Mouse (Mus musculus) T-helper 1 cell (primary cell): ENCODE data around the gene Slc11a2.
"Not testable (repeated sequence)": the region's sequence is repeated elsewhere in the genome, so short reads cannot be mapped to it uniquely, and the experiment has no call there.

Experiments used
- in situ Hi-C: fragments of 300-600 bp; cut with MboI, MseI; formaldehyde crosslinking; loops from one replicate; pipeline ENCODE4 v1.15.1; 2025; ENCODE audit warnings: high pct_unique_total_duplicates

Gene Slc11a2

DNA sequence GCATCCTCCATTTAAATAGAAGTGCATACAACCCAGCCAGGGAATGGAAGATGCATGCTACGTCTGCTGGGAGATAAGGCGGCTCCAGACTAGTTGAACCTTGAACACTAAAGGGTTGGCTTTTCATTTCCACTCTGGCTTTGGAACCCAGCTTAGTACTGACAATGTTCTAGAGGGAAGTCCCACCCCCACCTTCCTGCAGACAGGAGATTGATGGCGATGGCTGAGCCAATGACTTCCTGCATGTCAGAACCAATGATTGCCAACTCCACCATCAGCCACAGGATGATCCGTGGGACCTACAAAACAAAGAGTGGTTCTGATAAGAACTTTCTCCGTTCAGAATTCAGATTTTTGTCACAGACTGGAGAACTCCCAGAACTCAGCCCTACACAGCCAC, 18.8 kb downstream of the Slc11a2 start:
- in situ Hi-C loops = no loop called here

DNA sequence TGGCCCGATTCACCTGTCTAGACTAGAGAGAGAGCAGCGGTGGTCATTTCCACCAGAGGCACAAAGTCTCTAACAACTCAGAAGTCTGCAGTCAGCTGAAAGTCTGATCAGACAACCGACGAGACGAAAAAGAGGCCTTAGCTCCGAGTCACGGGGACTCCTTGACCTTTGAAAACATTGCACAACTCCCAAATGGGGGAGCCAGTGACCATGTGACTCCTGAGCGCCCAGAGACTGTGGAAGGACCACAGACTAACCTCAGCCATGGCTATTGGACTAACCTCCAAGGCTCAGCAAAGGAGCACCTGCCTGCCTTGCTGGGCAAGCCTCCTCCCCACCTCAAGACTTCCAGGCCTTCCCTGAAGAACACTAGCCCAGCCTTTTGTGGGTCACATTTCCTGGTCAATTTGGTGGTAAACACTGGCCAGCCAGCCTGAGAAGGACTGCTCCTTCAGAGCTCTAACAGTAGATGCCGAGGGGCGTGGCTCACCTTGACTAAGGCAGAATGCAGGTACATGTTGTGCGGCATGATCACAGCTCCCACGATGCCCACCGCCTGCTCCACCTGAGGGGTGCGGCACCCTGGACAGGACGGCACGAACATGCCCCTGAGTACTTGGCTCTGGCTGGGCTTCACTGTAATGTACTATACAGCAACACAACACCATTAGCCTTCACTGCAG, 21.4 kb downstream of the Slc11a2 start:
- in situ Hi-C loops = no loop called here

DNA sequence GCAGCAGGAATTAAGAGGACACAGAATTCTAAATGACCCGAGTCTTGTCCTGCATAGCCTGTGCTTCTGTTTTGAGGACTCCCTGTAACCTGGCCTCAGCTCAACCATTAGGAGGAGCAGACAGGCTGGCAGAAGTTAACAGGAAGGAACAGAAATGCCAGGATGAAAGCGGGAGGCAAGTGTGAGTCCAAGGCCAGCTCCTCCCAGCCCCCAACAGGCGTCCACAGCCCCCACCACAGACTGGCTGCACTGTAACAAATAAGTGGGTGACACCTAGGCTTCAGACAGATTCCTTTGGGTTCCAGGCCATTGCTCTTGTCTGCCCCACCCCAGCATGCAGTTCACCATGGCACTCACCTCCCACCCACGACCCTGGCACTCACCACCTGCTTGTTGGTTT, 22.1 kb downstream of the Slc11a2 start:
- in situ Hi-C loops = no loop called here

GRCm38 (mm10) chr15:100402347-100402746, 22.5 kb downstream of the Slc11a2 start:
- in situ Hi-C loops = no loop called here

- in situ Hi-C loops = no loop called here
Measured at GRCm38 (mm10) chr15:100401811-100402210, 23.1 kb downstream of the Slc11a2 start.

- in situ Hi-C loops = no loop called here
Measured at GRCm38 (mm10) chr15:100400592-100401250, 24.2 kb downstream of the Slc11a2 start.

DNA sequence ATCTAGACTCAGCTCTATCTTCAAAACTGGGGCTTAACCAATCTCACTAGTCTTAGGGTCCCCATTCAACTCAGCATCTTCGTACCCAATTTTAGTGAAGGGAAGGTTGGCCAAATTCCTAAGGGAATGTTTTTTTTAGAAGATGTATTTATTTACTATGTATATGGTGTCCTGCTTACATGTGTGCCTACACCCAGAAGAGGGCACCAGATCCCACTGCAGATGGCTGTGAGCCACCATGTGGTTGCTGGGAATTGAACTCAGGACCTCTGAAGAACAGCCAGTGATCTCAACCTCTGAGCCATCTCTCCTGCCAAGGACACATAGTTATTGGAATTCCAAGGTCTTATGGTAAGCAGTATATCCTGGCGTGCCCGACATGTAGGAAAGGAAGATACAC, 29.3 kb downstream of the Slc11a2 start:
- in situ Hi-C loops = loop anchor here (5.0 kb wide), 1 partner anchor 43 kb away; the partner anchor contains the start of genes Methig1 and Mettl7a2

- in situ Hi-C loops = no loop called here
Measured at GRCm38 (mm10) chr15:100393016-100393415, 31.9 kb downstream of the Slc11a2 start.

DNA sequence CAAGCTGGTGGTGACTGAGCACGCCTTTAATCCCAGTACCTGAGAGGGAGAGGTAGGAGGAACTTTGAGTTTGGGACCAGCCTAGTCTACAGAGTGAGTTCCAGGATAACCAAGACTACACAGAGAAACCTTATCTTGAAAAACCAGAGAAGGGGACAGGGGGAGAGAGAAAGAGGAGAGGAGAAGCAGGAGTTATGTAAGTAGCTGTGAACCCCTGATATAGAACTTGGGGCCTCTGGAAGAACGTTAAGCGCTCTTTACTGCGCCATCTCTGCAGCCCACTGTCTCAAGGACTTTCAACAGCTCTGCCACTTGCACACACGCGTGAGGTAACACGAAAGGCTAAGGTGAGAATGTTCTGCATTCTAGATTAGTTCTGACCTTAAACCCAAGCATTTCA, 33.3 kb downstream of the Slc11a2 start:
- in situ Hi-C loops = no loop called here

- in situ Hi-C loops = no loop called here
Measured at GRCm38 (mm10) chr15:100391066-100391465, 33.8 kb downstream of the Slc11a2 start.

- in situ Hi-C loops = no loop called here
Measured at GRCm38 (mm10) chr15:100388886-100389285, 36.0 kb downstream of the Slc11a2 start.

- in situ Hi-C loops = no loop called here
Measured at GRCm38 (mm10) chr15:100388224-100388835, 36.5 kb downstream of the Slc11a2 start.

DNA sequence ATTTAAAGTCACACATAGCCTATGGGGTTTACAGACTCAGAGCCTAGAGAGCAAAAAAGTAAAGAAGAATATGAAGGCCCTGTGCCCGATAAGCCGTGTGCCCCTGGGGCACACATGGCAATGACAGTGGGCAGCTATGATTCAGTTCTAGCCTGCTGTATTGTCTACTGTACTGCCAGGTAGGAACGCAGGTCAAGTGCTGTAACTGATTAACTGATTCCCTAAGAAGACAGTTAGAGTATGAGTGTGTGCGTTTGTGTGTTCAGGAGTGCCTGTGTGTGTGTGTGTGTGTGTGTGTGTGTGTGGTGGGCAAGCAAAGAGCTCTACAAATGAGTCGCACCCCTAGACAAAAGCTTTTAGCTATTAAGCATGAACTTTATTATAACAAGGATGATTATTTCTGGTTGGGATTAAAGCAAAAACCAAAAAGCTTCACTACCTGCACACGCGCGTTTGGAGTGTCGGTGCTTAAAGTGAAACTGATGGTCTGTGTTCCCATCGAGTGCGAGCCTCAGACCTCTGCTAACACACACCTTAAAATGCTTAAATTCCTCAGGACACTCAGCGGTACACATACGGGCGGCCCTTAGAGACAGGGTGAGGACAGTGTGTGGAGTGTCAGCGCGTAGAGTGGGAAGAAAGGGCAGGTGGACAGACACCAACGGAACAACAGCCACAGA, 37.2 kb downstream of the Slc11a2 start:
- in situ Hi-C loops = no loop called here

DNA sequence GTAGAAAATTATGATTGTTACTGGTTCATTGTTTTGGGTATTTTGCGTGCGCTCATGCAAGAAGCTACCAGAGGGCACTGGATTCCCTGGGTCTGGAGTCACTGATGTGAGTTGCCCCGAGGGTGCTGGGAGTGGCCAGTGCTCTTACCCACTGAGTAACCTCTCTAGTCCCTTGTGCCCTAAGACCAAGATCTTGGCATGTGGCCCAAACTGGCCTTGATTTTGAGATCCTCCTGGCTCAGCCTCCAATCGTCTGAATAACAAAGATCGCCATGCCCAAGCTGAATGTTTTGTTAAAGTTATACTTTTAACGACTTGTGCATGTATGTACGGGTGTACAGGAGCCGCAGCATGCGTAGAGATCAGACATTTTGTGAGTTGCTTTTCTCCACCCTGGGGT, 39.2 kb downstream of the Slc11a2 start:
- in situ Hi-C loops = no loop called here

GRCm38 (mm10) chr15:100380104-100380503, 44.8 kb downstream of the Slc11a2 start:
- in situ Hi-C loops = no loop called here

DNA sequence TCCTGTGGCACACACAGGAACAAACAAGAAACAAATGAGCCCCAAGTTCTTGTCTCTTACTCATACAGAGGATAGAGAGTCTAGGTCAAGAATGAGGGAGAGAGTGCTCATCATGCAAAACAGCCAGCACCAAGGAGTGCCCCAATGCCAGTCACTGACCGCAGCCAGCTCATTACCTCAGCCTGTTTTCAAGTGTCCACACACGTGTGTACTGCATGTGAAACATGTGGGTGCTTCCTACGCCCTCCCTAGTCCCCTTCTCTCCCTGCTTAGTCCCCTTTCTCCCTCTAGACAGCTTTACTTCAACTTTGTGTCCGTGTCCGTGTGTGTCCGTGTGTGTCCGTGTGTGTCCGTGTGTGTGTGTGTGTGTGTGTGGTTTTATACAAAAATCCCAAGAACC, 45.2 kb downstream of the Slc11a2 start:
- in situ Hi-C loops = loop anchor here (5.0 kb wide), 1 partner anchor 47 kb away; the partner anchor contains the start of gene Mettl7a3

- in situ Hi-C loops = loop anchor here (5.0 kb wide), 1 partner anchor 46 kb away; the partner anchor contains the start of gene Mettl7a3
Measured at GRCm38 (mm10) chr15:100377847-100378505, 46.9 kb downstream of the Slc11a2 start.

DNA sequence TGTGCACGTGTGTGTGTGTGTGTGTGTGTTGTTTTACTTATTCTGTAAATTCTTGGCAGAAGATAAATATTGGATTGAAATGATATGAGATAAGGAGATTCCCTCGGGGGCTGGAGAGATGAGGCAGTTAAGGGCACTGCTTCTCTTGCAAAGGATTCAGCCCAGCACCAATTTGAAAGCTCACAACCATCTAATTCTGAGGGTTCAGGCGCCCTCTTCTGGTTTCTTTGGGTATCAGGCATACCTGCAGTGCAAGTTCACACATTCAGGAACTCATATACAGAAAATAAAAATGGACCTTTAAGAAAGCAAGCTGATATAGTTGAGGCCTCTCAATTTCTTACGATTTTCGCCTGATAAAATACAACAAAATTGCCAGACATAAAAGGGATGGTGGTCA, 49.8 kb downstream of the Slc11a2 start:
- in situ Hi-C loops = loop anchor here (5.0 kb wide), 1 partner anchor 43 kb away; the partner anchor contains the start of gene Mettl7a3

- in situ Hi-C loops = no loop called here
Measured at GRCm38 (mm10) chr15:100367119-100367518, 57.8 kb downstream of the Slc11a2 start.

GRCm38 (mm10) chr15:100365967-100366366, 58.9 kb downstream of the Slc11a2 start:
- in situ Hi-C loops = not testable (repeated sequence)

- in situ Hi-C loops = no loop called here
Measured at GRCm38 (mm10) chr15:100364242-100364641, 60.6 kb downstream of the Slc11a2 start, which contains the start of gene Higd1c. Gene Higd1c (plus strand): TSS chr15:100364542.
